Mouse (Mus musculus) C2C12 (cell line): ENCODE results near the gene Catip.

Source experiments
- CTCF ChIP-seq: IDR thresholded peaks from one replicate; pipeline ENCODE4 v1.5.1; 2011; ENCODE audit not compliant: control insufficient read depth, insufficient read depth, insufficient read length
- MAX ChIP-seq: IDR thresholded peaks from one replicate; pipeline ENCODE4 v1.6.1; 2011; ENCODE audit warnings: mild to moderate bottlenecking, control low read depth
- MYOG ChIP-seq: IDR thresholded peaks from one replicate; pipeline ENCODE4 v1.6.1; 2011; ENCODE audit not compliant: control insufficient read depth, insufficient read length; ENCODE audit errors: extremely low read depth

DNA sequence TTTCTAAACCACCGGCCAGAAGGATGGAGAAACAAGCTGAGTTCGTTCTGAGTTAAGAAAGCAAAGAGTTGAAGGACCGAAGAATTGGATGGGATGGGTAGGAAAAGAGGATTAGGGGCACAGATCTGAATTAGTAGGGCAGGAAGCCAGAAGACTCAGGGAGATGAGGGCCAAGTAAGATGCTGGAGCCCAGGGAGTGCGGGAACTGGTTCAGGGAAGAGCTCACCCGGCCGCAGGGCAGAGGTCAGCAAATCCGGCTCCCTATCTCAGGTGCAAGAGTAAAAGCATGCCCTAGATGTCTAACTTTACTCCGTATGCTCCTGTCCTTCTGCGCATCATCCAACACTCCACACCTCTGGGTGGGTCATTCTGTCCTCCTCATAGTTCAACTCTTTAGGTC is 29.0 kb upstream of the Catip start:
- TF ChIP-seq CTCF (no peak), MAX (no peak), MYOG (no peak)
